Mouse (Mus musculus) left cerebral cortex, adult 2 months (tissue): ENCODE measurements at regions not wholly inside any gene's neighbourhood (a gene's known extent, or its start where the extent isn't known, plus 50 kb on each side); places are given as distances from the start of the nearest gene placed in this dataset.

Experiments used
- DNase-seq, 2 experiments: peaks; one replicate each; pipeline ENCODE4 v3.0.0; 2021 to 2022; ENCODE audit warnings: low spot score in 2 of 2, mixed read lengths in 1 of 2; ENCODE audit errors: extremely low spot score in 1 of 2
- H3K27ac ChIP-seq: fragments of 200-600 bp; 2 replicates; pipeline ENCODE4 v1.8.1; 2022
- H3K4me3 ChIP-seq: fragments of 200-600 bp; 2 replicates; pipeline ENCODE4 v1.8.1; 2022
- CTCF ChIP-seq: fragments of 200-600 bp; IDR thresholded peaks from 2 replicates; pipeline ENCODE4 v1.8.1; 2022; ENCODE audit warnings: antibody characterized with exemption, mild to moderate bottlenecking, moderate library complexity
- intact Hi-C: fragments of 180-260 bp; cut with DNase I; formaldehyde crosslinking; loops from one replicate; pipeline ENCODE4 v1.15.1; 2025

GRCm38 (mm10) chr2:51206332-51206731 is 57.4 kb upstream of the Rnd3 start:
- H3K4me3 ChIP-seq = no peak overlapping the region
- no peak for DNase-seq
- H3K27ac ChIP-seq = no peak overlapping the region
- intact Hi-C loops = no loop called here
- no peak for TF ChIP-seq CTCF
